Mouse (Mus musculus) hindbrain, embryonic 15.5 days (tissue): ENCODE measurements at regions not wholly inside any gene's neighbourhood (a gene's known extent, or its start where the extent isn't known, plus 50 kb on each side); places are given as distances from the start of the nearest gene placed in this dataset.

Experiments
- ATAC-seq: fragments of 200-750 bp; cut with Nextera tagmentation; 2 replicates; pipeline ENCODE4 v1.8.0; 2017; ENCODE audit warnings: low read depth, moderate number of reproducible peaks, moderate TSS enrichment; ENCODE audit not compliant: low FRiP score
- H3K27ac ChIP-seq: fragments of 300-500 bp; sonication (generic); replicated peaks from 2 replicates; pipeline ENCODE4 v1.5.1; 2015; ENCODE audit warnings: mild to moderate bottlenecking, inconsistent platforms
- H3K27me3 ChIP-seq: fragments of 300-500 bp; sonication (generic); 2 replicates; pipeline ENCODE4 v1.6.1; 2015; ENCODE audit warnings: control low read depth, inconsistent platforms
- H3K36me3 ChIP-seq: fragments of 300-500 bp; sonication (generic); 2 replicates; pipeline ENCODE4 v1.6.1; 2015; ENCODE audit warnings: control low read depth, inconsistent platforms
- H3K4me1 ChIP-seq: fragments of 300-500 bp; sonication (generic); replicated peaks from 2 replicates; pipeline ENCODE4 v1.6.1; 2015; ENCODE audit warnings: control low read depth, inconsistent platforms
- H3K4me2 ChIP-seq: fragments of 300-500 bp; sonication (generic); 2 replicates; pipeline ENCODE4 v1.6.1; 2015; ENCODE audit warnings: moderate library complexity, mild to moderate bottlenecking, inconsistent platforms
- H3K4me3 ChIP-seq: fragments of 300-500 bp; sonication (generic); 2 replicates; pipeline ENCODE4 v1.5.1; 2015; ENCODE audit warnings: mild to moderate bottlenecking, inconsistent platforms
- H3K9ac ChIP-seq: fragments of 300-500 bp; sonication (generic); 2 replicates; pipeline ENCODE4 v1.6.1; 2015; ENCODE audit warnings: inconsistent platforms
- H3K9me3 ChIP-seq: fragments of 300-500 bp; sonication (generic); 2 replicates; pipeline ENCODE4 v1.6.1; 2016; ENCODE audit warnings: control low read depth, inconsistent platforms
- WGBS: fragments of 180-500 bp; shearing (Covaris S2); methylation state at CpG from one replicate; pipeline ENCODE4 v1.1.7; 2015; 5-methylcytosine and 5-hydroxymethylcytosine counted together

GRCm38 (mm10) chr6:117570791-117571190, 270.2 kb upstream of the Zfp637 start:
- ATAC-seq: no peak
- 89% methylated on average over 4 of the region's 4 CpGs for WGBS
- Histone ChIP-seq H3K36me3 (no peaks in the 10 kb centered on the region), H3K4me1 (0 out of 2 replicates have a peak, but pooled peaks cover 3% of the 10 kb centered on the region), H3K4me2 (no peak overlapping the region), H3K9ac (no peak overlapping the region), H3K9me3 (no peaks in the 10 kb centered on the region), H3K4me3 (no peak overlapping the region), H3K27me3 (no peaks in the 10 kb centered on the region), H3K27ac (no peak overlapping the region)

DNA sequence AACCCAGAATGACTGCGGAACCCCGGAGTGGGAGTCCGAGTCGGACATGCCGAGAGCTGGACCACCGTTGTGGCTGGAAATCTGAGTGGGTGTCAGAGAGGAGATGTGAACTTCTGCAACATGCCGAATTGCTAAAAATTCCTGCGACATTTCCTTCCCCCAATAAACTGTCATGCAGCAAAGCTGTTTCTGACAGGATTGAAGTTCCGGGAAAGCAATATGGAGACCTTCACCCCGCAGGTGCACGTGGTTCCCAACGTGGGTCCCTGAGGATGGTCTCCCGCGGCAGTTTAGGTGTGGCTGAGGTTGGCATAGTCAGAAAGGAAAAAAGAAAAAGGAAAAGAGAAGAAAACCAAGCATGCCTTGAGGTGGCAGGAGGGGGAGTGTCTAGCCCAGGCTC, 269.0 kb upstream of the Zfp637 start:
- H3K4me1 ChIP-seq: 0 out of 2 replicates have a peak, but pooled peaks cover 3% of the 10 kb centered on the region
- no peak overlapping the region for H3K27ac ChIP-seq
- no peaks in the 10 kb centered on the region for H3K36me3 ChIP-seq
- no peak overlapping the region for H3K4me2 ChIP-seq
- H3K27me3 ChIP-seq: no peaks in the 10 kb centered on the region
- WGBS: 94% methylated on average over 14 of the region's 14 CpGs
- H3K9me3 ChIP-seq: no peaks in the 10 kb centered on the region
- ATAC-seq: no peak
- no peak overlapping the region for H3K9ac ChIP-seq
- no peak overlapping the region for H3K4me3 ChIP-seq

- WGBS: 96% methylated on average over 8 of the region's 8 CpGs
- ATAC-seq: no peak
- peaks cover 3% of the 10 kb centered on the region; the same call in 1 of the 2 replicates for H3K4me1 ChIP-seq
Measured at GRCm38 (mm10) chr6:117573371-117573770, 267.6 kb upstream of the Zfp637 start.

GRCm38 (mm10) chr6:117574146-117574545, 266.8 kb upstream of the Zfp637 start:
- H3K9ac ChIP-seq: no peak overlapping the region
- no peak overlapping the region for H3K4me2 ChIP-seq
- peaks cover 3% of the 10 kb centered on the region; the same call in 1 of the 2 replicates for H3K4me1 ChIP-seq
- H3K9me3 ChIP-seq: no peaks in the 10 kb centered on the region
- H3K4me3 ChIP-seq: no peak overlapping the region
- no peaks in the 10 kb centered on the region for H3K27me3 ChIP-seq
- 79% methylated on average over 10 of the region's 10 CpGs for WGBS
- no peak overlapping the region for H3K27ac ChIP-seq
- no peak for ATAC-seq
- no peaks in the 10 kb centered on the region for H3K36me3 ChIP-seq

More at GRCm38 (mm10) chr6:117573371-117573770, 267.6 kb upstream of the Zfp637 start:
- no peak overlapping the region for H3K27ac ChIP-seq
- no peak overlapping the region for H3K9ac ChIP-seq
- no peak overlapping the region for H3K4me2 ChIP-seq
- no peak overlapping the region for H3K4me3 ChIP-seq
- H3K27me3 ChIP-seq: no peaks in the 10 kb centered on the region
- H3K9me3 ChIP-seq: no peaks in the 10 kb centered on the region
- H3K36me3 ChIP-seq: no peaks in the 10 kb centered on the region

DNA sequence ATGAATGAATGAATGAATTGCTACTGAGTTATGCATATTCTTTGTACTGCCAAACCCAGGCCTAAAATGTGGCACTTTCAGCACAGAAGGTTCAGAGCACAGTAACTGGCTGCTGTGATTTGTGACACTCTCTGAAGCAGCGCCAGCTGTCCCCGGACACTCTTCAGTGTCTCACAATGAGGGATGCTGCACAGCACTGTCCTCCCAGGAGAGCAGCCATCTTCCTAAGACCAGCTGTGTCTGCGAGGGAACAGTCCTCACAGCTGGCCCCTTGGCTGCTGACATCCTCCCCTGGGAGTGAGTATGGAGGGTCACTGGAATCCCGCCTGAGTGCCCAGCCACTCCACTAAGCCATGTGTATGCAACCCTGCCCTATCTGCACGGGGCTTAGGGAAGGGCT, 265.9 kb upstream of the Zfp637 start:
- Histone ChIP-seq H3K27me3 (no peaks in the 10 kb centered on the region), H3K36me3 (no peaks in the 10 kb centered on the region), H3K27ac (no peak overlapping the region), H3K9ac (no peak overlapping the region), H3K4me3 (no peak overlapping the region), H3K9me3 (no peaks in the 10 kb centered on the region), H3K4me2 (no peak overlapping the region), H3K4me1 (peaks cover 3% of the 10 kb centered on the region; the same call in 1 of the 2 replicates)
- no peak for ATAC-seq
- 60% methylated on average over 5 of the region's 5 CpGs for WGBS

DNA sequence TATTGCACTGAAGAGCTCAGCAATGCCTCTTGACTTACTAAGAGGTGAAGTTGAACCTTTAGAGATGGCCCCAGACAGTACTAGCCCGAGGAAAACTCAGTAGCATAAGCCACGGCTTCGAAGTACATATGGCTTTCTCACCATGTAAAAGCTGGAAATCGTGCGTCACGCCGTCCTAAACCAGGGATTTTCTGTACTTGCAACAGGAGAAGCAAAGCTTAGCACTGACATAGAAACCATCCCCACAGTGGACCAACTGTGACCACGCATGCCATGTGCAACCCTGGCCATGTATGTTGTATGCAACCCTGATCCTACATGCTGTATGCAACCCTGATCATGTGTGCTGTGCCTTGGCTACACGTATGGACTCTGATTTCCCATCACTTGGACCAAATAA, 265.0 kb upstream of the Zfp637 start:
- H3K36me3 ChIP-seq: no peaks in the 10 kb centered on the region
- H3K4me2 ChIP-seq: no peak overlapping the region
- H3K27me3 ChIP-seq: no peaks in the 10 kb centered on the region
- H3K9ac ChIP-seq: no peak overlapping the region
- H3K9me3 ChIP-seq: no peaks in the 10 kb centered on the region
- H3K4me3 ChIP-seq: no peak overlapping the region
- 96% methylated on average over 9 of the region's 9 CpGs for WGBS
- no peak for ATAC-seq
- no peak overlapping the region for H3K27ac ChIP-seq
- peaks cover 2% of the 10 kb centered on the region; the same call in 1 of the 2 replicates for H3K4me1 ChIP-seq

DNA sequence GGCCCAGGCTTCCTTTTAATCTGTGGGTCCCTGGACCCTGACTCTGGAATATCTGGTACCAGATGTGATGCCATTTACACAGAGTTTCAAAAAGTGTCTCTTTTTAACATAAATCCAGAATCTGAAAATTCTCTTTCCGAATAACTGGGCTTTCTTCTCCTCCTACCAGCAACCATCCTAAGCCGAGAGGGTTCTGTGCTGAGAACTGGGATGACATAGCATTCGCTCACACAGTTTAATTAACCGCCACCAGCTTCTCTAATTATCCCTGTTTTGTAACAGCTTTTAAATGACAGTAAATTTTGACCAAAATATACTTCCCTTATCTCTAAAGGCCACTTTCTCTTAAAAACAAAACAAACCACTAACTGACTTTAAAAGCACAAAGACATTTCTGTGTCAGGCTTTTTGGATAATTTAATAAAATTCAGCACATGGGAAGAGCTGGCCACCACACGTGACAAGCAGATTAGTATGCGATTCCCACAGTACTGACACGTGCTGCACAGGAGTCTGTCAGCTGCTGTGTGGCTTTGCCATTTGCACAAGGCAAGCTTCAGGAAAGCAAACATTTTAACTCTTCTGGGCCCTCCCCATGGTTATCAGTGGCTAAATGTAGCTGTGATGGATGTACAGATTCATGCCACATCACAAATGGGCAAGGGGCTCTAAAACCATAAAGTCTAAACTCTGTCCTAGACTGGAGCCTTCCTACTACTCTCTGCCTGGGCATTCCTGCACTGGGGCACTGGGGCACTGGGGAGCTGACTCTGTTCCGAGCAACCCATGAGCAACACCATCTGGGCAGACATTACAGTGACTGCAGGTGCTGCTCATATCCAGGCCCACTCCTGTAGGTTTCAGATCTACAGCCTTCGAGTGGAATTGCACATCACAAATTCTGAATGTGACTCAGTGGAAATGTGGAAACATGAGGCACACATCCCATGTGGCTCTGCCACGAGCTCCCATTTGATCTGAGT, 263.1 kb upstream of the Zfp637 start:
- no peak overlapping the region for H3K4me3 ChIP-seq
- no peak overlapping the region for H3K27ac ChIP-seq
- H3K9ac ChIP-seq: no peak overlapping the region
- H3K27me3 ChIP-seq: no peaks in the 10 kb centered on the region
- 61% methylated on average over 10 of the region's 10 CpGs for WGBS
- no peaks in the 10 kb centered on the region; the same call in 1 of the 2 replicates for H3K4me1 ChIP-seq
- no peak overlapping the region for H3K4me2 ChIP-seq
- ATAC-seq: peak; percentile 69; the same call in 1 of the 2 replicates
- H3K9me3 ChIP-seq: no peaks in the 10 kb centered on the region
- no peaks in the 10 kb centered on the region for H3K36me3 ChIP-seq

DNA sequence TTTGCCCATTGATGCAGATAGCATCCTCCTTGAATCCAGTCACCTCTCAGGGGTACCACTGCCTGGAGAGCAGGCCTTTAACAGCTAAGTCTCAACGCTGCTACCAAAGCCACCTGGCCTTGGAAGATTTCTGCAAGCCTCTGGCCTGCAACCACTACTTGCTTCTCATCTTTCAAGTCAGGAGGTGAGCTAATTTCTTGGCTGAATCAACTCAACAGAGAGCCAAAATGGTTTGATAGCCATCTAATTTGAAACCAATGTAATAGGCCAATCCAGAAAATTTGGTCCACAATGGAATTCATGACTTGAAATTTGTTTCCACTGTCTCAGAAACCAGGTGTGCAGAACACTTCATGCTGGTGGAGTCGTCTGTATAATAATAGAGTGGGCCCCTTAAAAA, 260.0 kb upstream of the Zfp637 start:
- H3K9ac ChIP-seq: no peak overlapping the region
- WGBS: 88% methylated on average over 2 of the region's 2 CpGs

GRCm38 (mm10) chr6:117583121-117583520, 257.9 kb upstream of the Zfp637 start:
- ATAC-seq: no peak
- Histone ChIP-seq H3K4me2 (no peak overlapping the region), H3K4me1 (no peaks in the 10 kb centered on the region; the same call in 1 of the 2 replicates), H3K9ac (no peak overlapping the region), H3K27ac (no peak overlapping the region), H3K36me3 (no peaks in the 10 kb centered on the region), H3K9me3 (no peaks in the 10 kb centered on the region), H3K4me3 (no peak overlapping the region), H3K27me3 (no peaks in the 10 kb centered on the region)
- 93% methylated on average over 11 of the region's 11 CpGs for WGBS

More for the DNA sequence above, 260.0 kb upstream of the Zfp637 start:
- Histone ChIP-seq H3K27me3 (no peaks in the 10 kb centered on the region), H3K9me3 (no peaks in the 10 kb centered on the region), H3K4me2 (no peak overlapping the region), H3K36me3 (no peaks in the 10 kb centered on the region), H3K4me1 (no peaks in the 10 kb centered on the region; the same call in 1 of the 2 replicates), H3K4me3 (no peak overlapping the region), H3K27ac (no peak overlapping the region)
- no peak for ATAC-seq

- H3K27ac ChIP-seq: no peak overlapping the region
- H3K4me1 ChIP-seq: no peaks in the 10 kb centered on the region
- no peaks in the 10 kb centered on the region for H3K9me3 ChIP-seq
- H3K27me3 ChIP-seq: no peaks in the 10 kb centered on the region
- no peaks in the 10 kb centered on the region for H3K36me3 ChIP-seq
- no peak for ATAC-seq
- H3K4me3 ChIP-seq: no peak overlapping the region
- no peak overlapping the region for H3K9ac ChIP-seq
- WGBS: 97% methylated on average over 5 of the region's 5 CpGs
- no peak overlapping the region for H3K4me2 ChIP-seq
Measured at GRCm38 (mm10) chr6:117584563-117584962, 256.4 kb upstream of the Zfp637 start.

DNA sequence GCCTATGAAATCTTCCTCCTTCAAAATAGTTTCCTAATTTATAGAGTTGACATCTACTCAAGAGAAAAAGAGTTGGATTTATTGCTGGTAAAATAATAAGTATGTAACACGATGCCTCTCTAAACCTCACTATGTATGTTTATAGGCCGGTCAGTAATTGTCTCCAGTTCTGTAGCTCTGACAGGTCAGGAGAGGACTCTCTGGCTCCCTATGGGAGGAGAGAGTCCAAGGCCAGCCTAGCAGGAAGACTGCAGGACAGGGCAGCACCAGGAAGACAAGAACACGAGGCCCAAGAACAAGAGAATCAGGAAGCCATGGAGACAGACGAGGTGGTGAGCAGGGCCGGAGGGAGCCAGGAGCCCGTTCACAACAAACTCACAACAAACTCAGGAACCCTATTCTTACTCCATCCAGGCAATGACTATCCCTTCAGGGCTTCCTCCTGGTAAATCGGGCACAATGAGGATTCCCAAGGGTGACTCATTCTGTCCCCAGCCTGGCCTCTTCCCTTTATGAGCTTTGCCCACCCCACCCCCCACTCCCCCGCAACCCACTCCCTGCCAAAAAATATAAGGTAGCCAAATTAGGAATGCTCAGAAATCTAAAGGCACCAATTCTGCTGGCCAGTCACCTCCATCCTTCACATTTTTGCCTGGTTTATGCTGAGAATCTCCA, 244.7 kb upstream of the Zfp637 start:
- Histone ChIP-seq H3K9ac (no peak overlapping the region), H3K9me3 (no peaks in the 10 kb centered on the region), H3K4me3 (no peak overlapping the region), H3K4me2 (no peak overlapping the region), H3K27ac (no peak overlapping the region), H3K36me3 (no peaks in the 10 kb centered on the region), H3K4me1 (no peaks in the 10 kb centered on the region), H3K27me3 (no peaks in the 10 kb centered on the region)
- WGBS: 88% methylated on average over 8 of the region's 8 CpGs
- ATAC-seq: no peak

GRCm38 (mm10) chr6:117604834-117605233, 236.1 kb upstream of the Zfp637 start:
- ATAC-seq: no peak
- Histone ChIP-seq H3K27me3 (no peaks in the 10 kb centered on the region), H3K4me2 (no peak overlapping the region), H3K4me3 (no peak overlapping the region), H3K9me3 (no peaks in the 10 kb centered on the region), H3K4me1 (no peaks in the 10 kb centered on the region), H3K9ac (no peak overlapping the region), H3K36me3 (no peaks in the 10 kb centered on the region), H3K27ac (no peak overlapping the region)
- WGBS: 93% methylated on average over 2 of the region's 2 CpGs
